Mouse (Mus musculus) stomach, embryonic 16.5 days (tissue): Measurements from ENCODE around the gene Caln1. TPM values are rescaled to one million over a fixed set of nuclear protein-coding genes. Genes with fewer than 3 reads are reported as not detected.

Source experiments
- ATAC-seq: fragments of 200-750 bp; cut with Nextera tagmentation; 2 replicates; pipeline ENCODE4 v1.8.0; 2017; ENCODE audit warnings: moderate number of reproducible peaks, moderate TSS enrichment; ENCODE audit not compliant: insufficient read depth, low FRiP score
- H3K27ac ChIP-seq: fragments of 300-500 bp; sonication (generic); 2 replicates; pipeline ENCODE4 v1.5.1; 2014; ENCODE audit warnings: low read length
- H3K27me3 ChIP-seq: fragments of 300-500 bp; sonication (generic); 2 replicates; pipeline ENCODE4 v1.6.1; 2014; ENCODE audit warnings: low read length, control low read depth, mixed read lengths; ENCODE audit not compliant: control insufficient read depth, insufficient read depth
- H3K36me3 ChIP-seq: fragments of 300-500 bp; sonication (generic); 2 replicates; pipeline ENCODE4 v1.6.1; 2014; ENCODE audit warnings: low read length; ENCODE audit not compliant: control insufficient read depth, insufficient read depth
- H3K4me1 ChIP-seq: fragments of 300-500 bp; sonication (generic); 2 replicates; pipeline ENCODE4 v1.6.1; 2014; ENCODE audit warnings: low read length, control low read depth, mixed read lengths; ENCODE audit not compliant: control insufficient read depth, insufficient read depth
- H3K4me2 ChIP-seq: fragments of 300-500 bp; sonication (generic); 2 replicates; pipeline ENCODE4 v1.6.1; 2014; ENCODE audit warnings: low read depth, low read length, mixed read lengths
- H3K4me3 ChIP-seq: fragments of 300-500 bp; sonication (generic); replicated peaks from 2 replicates; pipeline ENCODE4 v1.5.1; 2014; ENCODE audit warnings: mild to moderate bottlenecking, low read length
- H3K9ac ChIP-seq: fragments of 300-500 bp; sonication (generic); 2 replicates; pipeline ENCODE4 v1.6.1; 2014; ENCODE audit warnings: low read length
- H3K9me3 ChIP-seq: fragments of 300-500 bp; sonication (generic); replicated peaks from 2 replicates; pipeline ENCODE4 v1.6.1; 2016; ENCODE audit warnings: low read length, control low read depth; ENCODE audit not compliant: control insufficient read depth
- WGBS: fragments of 180-500 bp; shearing (Covaris S2); extraction: QIAGEN DNeasy Blood & Tissue Kit; methylation state at CpG from one replicate; pipeline ENCODE4 v1.1.7; 2014; 5-methylcytosine and 5-hydroxymethylcytosine counted together
- polyA plus RNA-seq: library from polyadenylated mRNA; unstranded; fragments of >200 nt; fragmentation: Nextera tagmentation; extraction: Ambion mirVana; gene quantifications from 2 replicates; pipeline ENCODE4 v1.2.1, GENCODE M21; 2015

The Caln1 gene
- polyA plus RNA-seq, 1 experiment from 2014 or later = 0.23 TPM

GRCm38 (mm10) chr5:130685911-130686658 lies 316.8 kb downstream of the Caln1 start:
- WGBS = 77% methylated on average over 5 of the region's 5 CpGs
- Histone ChIP-seq H3K36me3 (no peaks in the 10 kb centered on the region), H3K9me3 (no peaks in the 10 kb centered on the region), H3K4me2 (no peak overlapping the region), H3K9ac (no peak overlapping the region), H3K27me3 (no peaks in the 10 kb centered on the region), H3K4me3 (no peak overlapping the region), H3K4me1 (no peaks in the 10 kb centered on the region), H3K27ac (no peak overlapping the region)
- no peak for ATAC-seq

GRCm38 (mm10) chr5:130688385-130689138 lies 319.3 kb downstream of the Caln1 start:
- H3K27me3 ChIP-seq = no peaks in the 10 kb centered on the region
- H3K9me3 ChIP-seq = no peaks in the 10 kb centered on the region
- no peaks in the 10 kb centered on the region for H3K4me1 ChIP-seq
- WGBS = 42% methylated on average over 16 of the region's 16 CpGs
- no peak for ATAC-seq
- no peak overlapping the region for H3K27ac ChIP-seq
- H3K4me3 ChIP-seq = no peak overlapping the region
- H3K4me2 ChIP-seq = no peak overlapping the region
- H3K9ac ChIP-seq = no peak overlapping the region
- no peaks in the 10 kb centered on the region for H3K36me3 ChIP-seq

- no peaks in the 10 kb centered on the region for H3K36me3 ChIP-seq
- no peaks in the 10 kb centered on the region for H3K9me3 ChIP-seq
- WGBS = 69% methylated on average over 3 of the region's 3 CpGs
- no peaks in the 10 kb centered on the region for H3K4me1 ChIP-seq
- H3K4me3 ChIP-seq = no peak overlapping the region
- no peak for ATAC-seq
- no peaks in the 10 kb centered on the region for H3K27me3 ChIP-seq
- H3K27ac ChIP-seq = no peak overlapping the region
- H3K4me2 ChIP-seq = no peak overlapping the region
- no peak overlapping the region for H3K9ac ChIP-seq
Measured at GRCm38 (mm10) chr5:130691349-130691748, 322.1 kb downstream of the Caln1 start.

GRCm38 (mm10) chr5:130699476-130699875 lies 330.2 kb downstream of the Caln1 start:
- no peaks in the 10 kb centered on the region for H3K27me3 ChIP-seq
- H3K4me3 ChIP-seq = no peak overlapping the region
- no peaks in the 10 kb centered on the region for H3K36me3 ChIP-seq
- 89% methylated on average over 4 of the region's 4 CpGs for WGBS
- H3K4me2 ChIP-seq = no peak overlapping the region
- no peak for ATAC-seq
- no peaks in the 10 kb centered on the region for H3K9me3 ChIP-seq
- H3K4me1 ChIP-seq = no peaks in the 10 kb centered on the region
- H3K27ac ChIP-seq = no peak overlapping the region
- H3K9ac ChIP-seq = no peak overlapping the region

- H3K4me2 ChIP-seq = no peak overlapping the region
- H3K4me1 ChIP-seq = no peaks in the 10 kb centered on the region
- 76% methylated on average over 6 of the region's 6 CpGs for WGBS
- H3K27me3 ChIP-seq = no peaks in the 10 kb centered on the region
- H3K9ac ChIP-seq = no peak overlapping the region
- ATAC-seq = no peak
- H3K27ac ChIP-seq = no peak overlapping the region
- H3K36me3 ChIP-seq = no peaks in the 10 kb centered on the region
- no peaks in the 10 kb centered on the region for H3K9me3 ChIP-seq
- no peak overlapping the region for H3K4me3 ChIP-seq
Measured at GRCm38 (mm10) chr5:130701777-130702176, 332.5 kb downstream of the Caln1 start.

DNA sequence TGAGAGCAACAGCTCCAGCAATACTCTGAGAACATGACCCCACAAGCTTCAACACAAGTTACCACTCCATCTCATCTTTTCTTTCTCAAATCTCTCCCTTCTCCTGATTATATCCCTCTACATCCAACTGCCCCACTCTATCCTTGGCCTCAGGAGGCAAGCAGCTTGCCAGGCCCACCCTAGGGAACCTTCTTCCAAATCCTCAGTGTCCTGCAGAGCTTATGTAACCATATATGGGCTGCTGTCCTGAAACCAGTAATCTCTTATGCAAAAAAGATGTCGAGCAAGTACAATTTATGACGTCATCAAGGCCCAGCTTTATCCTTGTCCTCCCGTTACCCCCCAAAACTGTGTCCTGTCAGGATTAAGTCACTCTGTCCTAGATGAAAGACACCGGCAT lies 333.1 kb downstream of the Caln1 start:
- H3K4me3 ChIP-seq = no peak overlapping the region
- ATAC-seq = no peak
- H3K9me3 ChIP-seq = no peaks in the 10 kb centered on the region
- no peaks in the 10 kb centered on the region for H3K27me3 ChIP-seq
- WGBS = 69% methylated on average over 4 of the region's 4 CpGs
- no peak overlapping the region for H3K9ac ChIP-seq
- H3K4me1 ChIP-seq = no peaks in the 10 kb centered on the region
- H3K4me2 ChIP-seq = no peak overlapping the region
- no peaks in the 10 kb centered on the region for H3K36me3 ChIP-seq
- H3K27ac ChIP-seq = no peak overlapping the region

DNA sequence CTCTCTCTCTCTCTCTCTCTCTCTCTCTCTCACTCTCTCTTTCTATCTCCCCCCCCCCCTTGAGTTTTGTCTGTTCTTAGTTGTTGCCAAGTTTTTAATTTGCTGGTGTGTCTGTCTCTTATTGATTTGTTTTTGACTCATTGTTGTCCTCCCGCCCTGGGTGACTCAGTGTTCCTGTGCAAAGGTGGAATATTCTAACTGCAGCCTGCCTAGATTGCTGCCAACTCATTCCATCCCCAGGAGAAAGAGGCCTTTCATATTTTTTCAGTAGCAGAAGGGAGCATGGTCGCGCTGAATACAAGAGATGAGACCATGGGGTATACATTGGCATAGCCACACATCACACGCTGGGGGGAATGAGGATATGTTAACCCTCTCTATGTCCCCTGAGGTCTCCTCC lies 335.6 kb downstream of the Caln1 start:
- Histone ChIP-seq H3K9me3 (no peaks in the 10 kb centered on the region), H3K4me3 (no peak overlapping the region), H3K4me2 (no peak overlapping the region), H3K36me3 (no peaks in the 10 kb centered on the region), H3K4me1 (no peaks in the 10 kb centered on the region), H3K27me3 (no peaks in the 10 kb centered on the region), H3K9ac (no peak overlapping the region), H3K27ac (no peak overlapping the region)
- WGBS = 83% methylated on average over 4 of the region's 4 CpGs
- ATAC-seq = no peak

DNA sequence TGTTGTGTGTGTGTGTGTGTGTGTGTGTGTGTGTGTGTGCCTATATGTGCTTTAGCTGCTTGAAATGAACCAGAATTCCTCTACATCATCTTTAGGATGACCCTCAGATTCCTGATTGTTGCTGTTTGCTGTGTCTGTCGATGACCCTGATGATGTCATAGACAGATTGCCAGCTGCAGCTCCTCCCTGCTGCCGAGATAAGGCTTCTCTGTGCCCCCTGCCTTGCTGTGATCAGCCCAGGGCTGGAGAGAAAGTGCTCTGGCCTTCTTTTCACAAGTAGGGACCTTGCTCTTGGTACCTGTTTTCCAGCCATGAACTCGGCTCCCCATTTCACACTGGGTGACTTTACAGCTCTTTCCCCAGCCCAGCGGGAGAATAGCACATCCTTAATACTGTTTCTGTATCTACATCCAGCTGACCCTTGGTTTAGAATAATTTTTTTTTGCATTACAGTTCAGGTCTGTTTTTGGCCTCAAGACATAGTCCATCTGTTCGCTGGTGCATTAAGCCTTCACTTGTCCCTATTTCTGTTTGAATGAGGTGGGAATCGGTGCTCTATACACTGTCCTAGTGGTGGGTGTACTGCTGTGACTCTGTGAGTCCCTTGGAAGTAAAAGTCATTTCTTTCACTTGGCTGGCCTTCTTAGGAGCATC lies 337.1 kb downstream of the Caln1 start:
- Histone ChIP-seq H3K4me1 (no peaks in the 10 kb centered on the region), H3K9me3 (no peaks in the 10 kb centered on the region), H3K27ac (no peak overlapping the region), H3K9ac (no peak overlapping the region), H3K4me3 (no peak overlapping the region), H3K27me3 (no peaks in the 10 kb centered on the region), H3K4me2 (no peak overlapping the region), H3K36me3 (no peaks in the 10 kb centered on the region)
- ATAC-seq = no peak
- WGBS = 53% methylated on average over 6 of the region's 6 CpGs

- Histone ChIP-seq H3K9ac (no peak overlapping the region), H3K27ac (no peak overlapping the region), H3K4me3 (no peak overlapping the region), H3K4me1 (no peaks in the 10 kb centered on the region), H3K36me3 (no peaks in the 10 kb centered on the region), H3K9me3 (no peaks in the 10 kb centered on the region), H3K27me3 (no peaks in the 10 kb centered on the region), H3K4me2 (no peak overlapping the region)
- no peak for ATAC-seq
- WGBS = 56% methylated on average over 3 of the region's 3 CpGs
Measured at GRCm38 (mm10) chr5:130707755-130708154, 338.5 kb downstream of the Caln1 start.
